8 mouse cellular contexts compared by ENCODE assay signal in genomic region chr1:59119720-59120457, GRCm38 (mm10). TPM values are rescaled to one million over a fixed set of nuclear protein-coding genes. Genes with fewer than 3 reads are reported as not detected.
DNase-seq lines count a peak whose midpoint lies in the region; ATAC-seq and TF ChIP-seq lines count a peak whose summit lies in the region.

Gene Tmem237, minus strand, starts transcription at chr1:59120408.

- DNase-seq in CD4-positive, CD25-positive, alpha-beta regulatory T cell, adult 2 months (ENCODE audit: low read depth, low spot score): peak; percentile 91
- DNase-seq in fibroblast of lung, adult 2 months (ENCODE audit: low read depth): peak; percentile 83
- peak; percentile 93 to 96 for DNase-seq in kidney, postnatal 25 days
- peak; percentile 68 to 74 (median 70) for DNase-seq in liver, embryonic 14.5 days (ENCODE audit: low read depth in 3 of 3, low spot score in 3 of 3)
- peak; percentile 96 for DNase-seq in neural tube, embryonic 11.5 days (ENCODE audit: low spot score)
- peak; percentile 91 for DNase-seq in stomach, postnatal 0 days (ENCODE audit: low spot score)

- WGBS in heart, embryonic 15.5 days: under 1% methylated on average over 74 of the region's 74 CpGs
- WGBS in liver, embryonic 14.5 days (ENCODE audit: insufficient replicate concordance): under 1% methylated on average over 74 of the region's 74 CpGs
- 0% methylated on average over 70 of the region's 74 CpGs for WGBS in neural tube, embryonic 11.5 days
- WGBS in stomach, postnatal 0 days: 1% methylated on average over 68 of the region's 74 CpGs

- H3K4me2 ChIP-seq in heart, embryonic 15.5 days: peak within 1 kb of the TSS; percentile 95
- peak within 1 kb of the TSS; percentile 69 for H3K4me2 ChIP-seq in liver, embryonic 14.5 days (ENCODE audit: low read depth)
- H3K4me2 ChIP-seq in neural tube, embryonic 11.5 days (ENCODE audit: low read depth): peak within 1 kb of the TSS; percentile 73
- peak within 1 kb of the TSS; percentile 82 for H3K4me2 ChIP-seq in stomach, postnatal 0 days (replicated peaks; ENCODE audit: low read depth)

- no peaks in the 10 kb centered on the region for H3K27me3 ChIP-seq in heart, embryonic 15.5 days
- no peaks in the 10 kb centered on the region for H3K27me3 ChIP-seq in liver, embryonic 14.5 days (ENCODE audit: control insufficient read depth, insufficient read depth, low read length)
- H3K27me3 ChIP-seq in neural tube, embryonic 11.5 days (ENCODE audit: control insufficient read depth, insufficient read depth, low read length): no peaks in the 10 kb centered on the region
- H3K27me3 ChIP-seq in stomach, postnatal 0 days (ENCODE audit: control insufficient read depth, insufficient read depth, low read length): no peaks in the 10 kb centered on the region

- TF ChIP-seq CTCF in liver, embryonic 14.5 days (IDR thresholded peaks at IDR 0.05; ENCODE audit: low read depth): no peak
- TF ChIP-seq CTCF in stomach, postnatal 0 days (IDR thresholded peaks at IDR 0.05; ENCODE audit: low read depth): 0 out of 2 replicates have a peak, but pooled peaks have one; percentile 5

- TF ChIP-seq EP300 in liver, embryonic 14.5 days (IDR thresholded peaks at IDR 0.05; ENCODE audit: low read depth): no peak
- no peak for TF ChIP-seq EP300 in stomach, postnatal 0 days (optimal IDR thresholded peaks at IDR 0.05)

- peak within 1 kb of the TSS; percentile 92 for H3K27ac ChIP-seq in brown adipose tissue, adult 24 weeks (replicated peaks; ENCODE audit: low read depth, low read length)
- peak within 1 kb of the TSS; percentile 75 for H3K27ac ChIP-seq in heart, embryonic 15.5 days
- H3K27ac ChIP-seq in liver, embryonic 14.5 days: no peak within 1 kb of the TSS
- H3K27ac ChIP-seq in neural tube, embryonic 11.5 days (ENCODE audit: low read depth, low read length): peak within 1 kb of the TSS; percentile 83
- H3K27ac ChIP-seq in stomach, postnatal 0 days (replicated peaks): peak within 1 kb of the TSS; percentile 86

- H3K4me3 ChIP-seq in brown adipose tissue, adult 24 weeks (ENCODE audit: insufficient read depth, low read depth, low read length): peak within 1 kb of the TSS; percentile 98
- H3K4me3 ChIP-seq in heart, embryonic 15.5 days: peak within 1 kb of the TSS; percentile 87
- peak within 1 kb of the TSS; percentile 59 to 80 for H3K4me3 ChIP-seq in liver, embryonic 14.5 days (ENCODE audit: insufficient read depth in 1 of 2, low read depth in 2 of 2, low read length in 2 of 2)
- peak within 1 kb of the TSS; percentile 67 for H3K4me3 ChIP-seq in neural tube, embryonic 11.5 days (ENCODE audit: low read depth, low read length)
- H3K4me3 ChIP-seq in stomach, postnatal 0 days (ENCODE audit: low read depth, low read length): peak within 1 kb of the TSS; percentile 68

- H3K4me1 ChIP-seq in brown adipose tissue, adult 24 weeks (ENCODE audit: control insufficient read depth, insufficient read depth, insufficient read length, low read length): no peaks in the 10 kb centered on the region
- peaks cover 5% of the 10 kb centered on the region for H3K4me1 ChIP-seq in heart, embryonic 15.5 days (replicated peaks)
- peaks cover 0 to 6% of the 10 kb centered on the region in 2 experiments; a peak in 3 of 4 replicates for H3K4me1 ChIP-seq in liver, embryonic 14.5 days (replicated peaks; ENCODE audit: control insufficient read depth in 2 of 2, insufficient read depth in 2 of 2, low read length in 1 of 2)
- H3K4me1 ChIP-seq in neural tube, embryonic 11.5 days (ENCODE audit: control insufficient read depth, insufficient read depth, low read length): 0 out of 2 replicates have a peak, but pooled peaks cover 2% of the 10 kb centered on the region
- no peaks in the 10 kb centered on the region; the same call in 1 of the 2 replicates for H3K4me1 ChIP-seq in stomach, postnatal 0 days (replicated peaks; ENCODE audit: control insufficient read depth, insufficient read depth)

- H3K36me3 ChIP-seq in heart, embryonic 15.5 days: no peaks in the 10 kb centered on the region
- no peaks in the 10 kb centered on the region for H3K36me3 ChIP-seq in liver, embryonic 14.5 days (replicated peaks; ENCODE audit: control insufficient read depth, insufficient read depth, low read depth)
- H3K36me3 ChIP-seq in neural tube, embryonic 11.5 days (ENCODE audit: control insufficient read depth, insufficient read depth, low read length): no peaks in the 10 kb centered on the region
- no peaks in the 10 kb centered on the region for H3K36me3 ChIP-seq in stomach, postnatal 0 days (ENCODE audit: control insufficient read depth, insufficient read depth, low read length)

- H3K9ac ChIP-seq in heart, embryonic 15.5 days: peak within 1 kb of the TSS; percentile 77
- peak within 1 kb of the TSS; percentile 61 for H3K9ac ChIP-seq in liver, embryonic 14.5 days (replicated peaks)
- peak within 1 kb of the TSS; percentile 84 for H3K9ac ChIP-seq in neural tube, embryonic 11.5 days (ENCODE audit: low read length)
- peak within 1 kb of the TSS; percentile 86 for H3K9ac ChIP-seq in stomach, postnatal 0 days (ENCODE audit: low read length)

- no peaks in the 10 kb centered on the region for H3K9me3 ChIP-seq in heart, embryonic 15.5 days (replicated peaks)
- H3K9me3 ChIP-seq in liver, embryonic 14.5 days (ENCODE audit: control insufficient read depth, low read length): no peaks in the 10 kb centered on the region
- H3K9me3 ChIP-seq in neural tube, embryonic 11.5 days (ENCODE audit: control insufficient read depth, low read length): no peaks in the 10 kb centered on the region
- no peaks in the 10 kb centered on the region for H3K9me3 ChIP-seq in stomach, postnatal 0 days (ENCODE audit: control insufficient read depth, low read length)

- peak; percentile 98 for ATAC-seq in heart, embryonic 15.5 days (replicated peaks; ENCODE audit: insufficient number of reproducible peaks, insufficient read depth, low FRiP score, low read depth)
- peak; percentile 97 for ATAC-seq in liver, embryonic 14.5 days (ENCODE audit: insufficient read depth)
- ATAC-seq in neural tube, embryonic 11.5 days (ENCODE audit: insufficient read depth, low FRiP score, low TSS enrichment): peak; percentile 99
- peak; percentile 98 for ATAC-seq in stomach, postnatal 0 days (ENCODE audit: low FRiP score, low TSS enrichment)

RNA-seq across cellular contexts. Expression of gene Tmem237, which starts in this region (rescaled TPM):
- 4.3 and 5.6 TPM in 2 replicates for polyA plus RNA-seq in brown adipose tissue, adult 24 weeks (2012; ENCODE audit: insufficient read depth, insufficient read length, missing spikeins)
- polyA plus RNA-seq in heart, embryonic 15.5 days (2015; fragmentation: Nextera tagmentation; extraction: Ambion mirVana): 12.5 and 14.5 TPM in 2 replicates
- 3.1 and 4.3 TPM in 2 replicates for polyA plus RNA-seq in liver, embryonic 14.5 days (2012; rRNA removed)
- 6.5 and 6.9 TPM in 2 replicates for polyA plus RNA-seq in liver, embryonic 14.5 days (2014; fragmentation: Nextera tagmentation; extraction: Ambion mirVana)
- 44.2 and 48.2 TPM in 2 replicates for polyA plus RNA-seq in neural tube, embryonic 11.5 days (2014; fragmentation: Nextera tagmentation; extraction: Ambion mirVana)
- 16.4 and 18.3 TPM in 2 replicates for polyA plus RNA-seq in stomach, postnatal 0 days (2015; fragmentation: Nextera tagmentation; extraction: Ambion mirVana)
